Mouse (Mus musculus): Measurements from ENCODE around the gene Stk35.

GRCm38 (mm10) chr2:129874509-129875095 is 74.3 kb downstream of the Stk35 start:
- TF ChIP-seq CTCF (IDR thresholded peaks at IDR 0.05): no peak
- no peak for TF ChIP-seq EP300 (IDR thresholded peaks at IDR 0.05; ENCODE audit: insufficient read depth, low read depth, low read length)
